Mouse (Mus musculus): ENCODE results near the gene Wt1.

Gene Wt1

GRCm38 (mm10) chr2:105185768-105186529 is 59.6 kb downstream of the Wt1 start:
- no peak for DNase-seq (ENCODE audit: low spot score)

GRCm38 (mm10) chr2:105186591-105186990 is 60.3 kb downstream of the Wt1 start:
- DNase-seq (ENCODE audit: low spot score): no peak

- no peak for DNase-seq (ENCODE audit: low spot score)
Observed at GRCm38 (mm10) chr2:105188182-105188581, 61.9 kb downstream of the Wt1 start.

- no peak for DNase-seq (ENCODE audit: low spot score)
Observed at GRCm38 (mm10) chr2:105189352-105189751, 63.0 kb downstream of the Wt1 start.

GRCm38 (mm10) chr2:105200152-105200551 is 73.8 kb downstream of the Wt1 start:
- DNase-seq (ENCODE audit: low spot score): no peak

- DNase-seq (ENCODE audit: low spot score): no peak
Observed at GRCm38 (mm10) chr2:105206563-105207174, 80.3 kb downstream of the Wt1 start.

GRCm38 (mm10) chr2:105212839-105213238 is 86.5 kb downstream of the Wt1 start:
- DNase-seq (ENCODE audit: low spot score): no peak

GRCm38 (mm10) chr2:105215914-105216313 is 89.6 kb downstream of the Wt1 start:
- DNase-seq (ENCODE audit: low spot score): no peak

GRCm38 (mm10) chr2:105219229-105219628 is 92.9 kb downstream of the Wt1 start:
- no peak for DNase-seq (ENCODE audit: low spot score)

- no peak for DNase-seq (ENCODE audit: low spot score)
Observed at GRCm38 (mm10) chr2:105219664-105220063, 93.3 kb downstream of the Wt1 start.

GRCm38 (mm10) chr2:105220738-105221303 is 94.5 kb downstream of the Wt1 start:
- no peak for DNase-seq (ENCODE audit: low spot score)
